Mouse (Mus musculus) gonadal fat pad, adult 2 months (tissue): Measurements from ENCODE around the gene Gm4513. TPM values are rescaled to one million over a fixed set of nuclear protein-coding genes. Genes with fewer than 3 reads are reported as not detected.
"Not testable (repeated sequence)": the region's sequence is repeated elsewhere in the genome, so short reads cannot be mapped to it uniquely, and the experiment has no call there.

Experiments used
- DNase-seq: peaks from one replicate; pipeline ENCODE4 v3.0.0-alpha.2; 2012; ENCODE audit warnings: low read depth
- polyA plus RNA-seq: library from polyadenylated mRNA; depleted of rRNA; stranded (reverse); fragments of >200 nt; gene quantifications from 2 replicates; pipeline ENCODE4 v1.2.3, GENCODE M21; 2012; rRNA removed

The Gm4513 gene
- polyA plus RNA-seq = not detected in 2 replicates

DNA sequence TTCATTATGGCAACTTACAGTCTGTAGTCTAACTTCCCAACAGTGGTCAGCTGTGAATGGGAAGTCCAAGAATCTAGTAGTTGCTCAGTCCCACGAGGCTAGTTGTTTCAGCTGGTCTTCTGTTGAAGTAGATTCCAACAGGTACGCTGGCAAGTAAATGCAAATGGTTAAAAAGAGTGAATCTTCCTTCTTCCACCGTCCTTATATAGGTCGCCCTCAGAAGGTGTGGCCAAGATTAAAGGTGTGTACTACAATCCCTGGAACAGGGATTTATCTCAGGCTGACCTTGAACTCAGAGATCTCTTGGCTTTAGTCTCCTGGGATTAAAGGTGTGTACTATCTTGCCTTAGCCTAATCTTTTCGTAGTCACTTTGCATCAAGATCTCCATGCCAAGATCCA, at the start of gene Gm4513:
TSS of gene Gm4513 (minus strand) at position 101 of the 400 bp plus-strand sequence.
- not testable (repeated sequence) for DNase-seq

DNA sequence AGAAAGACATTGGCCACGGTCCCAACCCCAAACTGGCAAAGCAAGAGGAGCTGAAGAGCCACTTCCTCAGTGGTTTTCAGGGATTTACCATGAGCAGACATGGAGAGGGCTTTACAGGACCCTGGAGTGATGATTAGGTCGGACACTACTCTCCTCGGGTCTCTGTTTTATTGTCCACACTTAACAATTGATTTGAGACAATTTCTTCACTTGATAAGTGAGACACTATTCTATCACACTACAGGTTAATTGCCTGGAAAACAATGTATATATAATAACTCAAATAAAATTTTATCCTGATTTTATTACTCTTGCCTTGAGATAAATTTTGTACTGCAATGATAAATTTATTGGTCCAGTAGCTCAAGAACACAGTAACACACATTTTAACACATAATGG, 22.7 kb downstream of the Gm4513 start, which contains the start of gene Gm4141:
TSS of gene Gm4141 (minus strand) at position 101 of the 400 bp plus-strand sequence.
- DNase-seq = not testable (repeated sequence)

DNA sequence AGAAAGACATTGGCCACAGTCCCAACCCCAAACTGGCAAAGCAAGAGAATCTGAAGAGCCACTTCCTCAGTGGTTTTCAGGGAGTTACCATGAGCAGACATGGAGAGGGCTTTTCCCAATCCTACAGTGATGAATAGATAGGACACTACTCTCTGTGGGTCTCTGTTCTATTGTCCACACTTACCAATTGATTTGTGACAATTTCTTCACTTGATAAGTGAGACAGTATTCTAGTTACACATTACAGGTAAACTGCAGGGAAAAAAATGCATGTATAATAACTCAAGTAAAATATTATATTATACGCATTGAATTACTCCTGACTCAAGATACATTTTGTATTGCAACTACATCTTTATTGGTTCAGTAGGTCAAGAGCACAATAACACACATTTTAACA, 53.2 kb downstream of the Gm4513 start, which contains the start of gene Gm5726:
TSS of gene Gm5726 (minus strand) at position 101 of the 400 bp plus-strand sequence.
- not testable (repeated sequence) for DNase-seq

Other genes with a start within 250 kb of the Gm4513 start
- gene Gm5728, start 223.6 kb downstream of the Gm4513 start, polyA plus RNA-seq = not detected in 2 replicates
- not detected in 2 replicates for gene Vmn1r100, start 181.1 kb downstream of the Gm4513 start, polyA plus RNA-seq
- gene Vmn1r101, start 156.4 kb downstream of the Gm4513 start, polyA plus RNA-seq = not detected in 2 replicates
- gene Gm10670, start 124.1 kb downstream of the Gm4513 start, polyA plus RNA-seq = not detected in 2 replicates
- not detected in 2 replicates for gene Vmn1r103, start 88.5 kb downstream of the Gm4513 start, polyA plus RNA-seq
- gene Vmn1r104, start 65.2 kb downstream of the Gm4513 start, polyA plus RNA-seq = not detected in 2 replicates
- gene Gm5726, start 53.3 kb downstream of the Gm4513 start, polyA plus RNA-seq = not detected in 2 replicates
- gene Gm4141, start 22.8 kb downstream of the Gm4513 start, polyA plus RNA-seq = not detected in 2 replicates
- not detected in 2 replicates for gene Vmn1r107, start 69.9 kb upstream of the Gm4513 start, polyA plus RNA-seq
- not detected in 2 replicates for gene Vmn1r111, start 104.2 kb upstream of the Gm4513 start, polyA plus RNA-seq
- gene Gm10668, start 131.6 kb upstream of the Gm4513 start, polyA plus RNA-seq = not detected in 2 replicates
- gene Vmn1r112, start 172.2 kb upstream of the Gm4513 start, polyA plus RNA-seq = not detected in 2 replicates
- gene Vmn1r113, start 188.3 kb upstream of the Gm4513 start, polyA plus RNA-seq = not detected in 2 replicates
- not detected in 2 replicates for gene Vmn1r114, start 213.2 kb upstream of the Gm4513 start, polyA plus RNA-seq
- not detected in 2 replicates for gene Vmn1r115, start 246.0 kb upstream of the Gm4513 start, polyA plus RNA-seq